Mouse (Mus musculus): ENCODE measurements at regions not wholly inside any gene's neighbourhood (a gene's known extent, or its start where the extent isn't known, plus 50 kb on each side); places are given as distances from the start of the nearest gene placed in this dataset.

- ATAC-seq (replicated peaks), result no peak
- 24% methylated on average over 11 of the region's 11 CpGs for WGBS
- Histone ChIP-seq H3K36me3 (replicated peaks) (no peaks in the 10 kb centered on the region), H3K9ac (no peak overlapping the region), H3K4me3 (no peak overlapping the region), H3K4me1 (no peaks in the 10 kb centered on the region), H3K9me3 (no peaks in the 10 kb centered on the region), H3K4me2 (no peak overlapping the region), H3K27ac (no peak overlapping the region), H3K27me3 (replicated peaks) (no peaks in the 10 kb centered on the region)
These were observed 261.2 kb upstream of the A1bg start for GRCm38 (mm10) chr15:61183751-61184596.

GRCm38 (mm10) chr15:61183291-61183690 is 260.5 kb upstream of the A1bg start:
- no peaks in the 10 kb centered on the region for H3K27me3 ChIP-seq (replicated peaks)
- H3K4me2 ChIP-seq, result no peak overlapping the region
- no peak for ATAC-seq (replicated peaks)
- 19% methylated on average over 5 of the region's 5 CpGs for WGBS
- H3K9ac ChIP-seq, result no peak overlapping the region
- no peaks in the 10 kb centered on the region for H3K9me3 ChIP-seq
- no peak overlapping the region for H3K4me3 ChIP-seq
- no peaks in the 10 kb centered on the region for H3K4me1 ChIP-seq
- no peak overlapping the region for H3K27ac ChIP-seq
- no peaks in the 10 kb centered on the region for H3K36me3 ChIP-seq (replicated peaks)

GRCm38 (mm10) chr15:61168842-61169416 is 246.1 kb upstream of the A1bg start:
- Histone ChIP-seq H3K36me3 (replicated peaks) (no peaks in the 10 kb centered on the region), H3K9me3 (no peaks in the 10 kb centered on the region), H3K27ac (no peak overlapping the region), H3K9ac (no peak overlapping the region), H3K4me1 (no peaks in the 10 kb centered on the region), H3K27me3 (replicated peaks) (no peaks in the 10 kb centered on the region), H3K4me2 (no peak overlapping the region), H3K4me3 (no peak overlapping the region)
- 90% methylated on average over 1 of the region's 1 CpGs for WGBS
- no peak for ATAC-seq (replicated peaks)

GRCm38 (mm10) chr15:61165050-61165449 is 242.2 kb upstream of the A1bg start:
- H3K36me3 ChIP-seq (replicated peaks), result no peaks in the 10 kb centered on the region
- no peak overlapping the region for H3K27ac ChIP-seq

GRCm38 (mm10) chr15:61161397-61161796 is 238.6 kb upstream of the A1bg start:
- 83% methylated on average over 5 of the region's 5 CpGs for WGBS
- no peak for ATAC-seq (replicated peaks)
- Histone ChIP-seq H3K9me3 (no peaks in the 10 kb centered on the region), H3K4me2 (no peak overlapping the region), H3K27me3 (replicated peaks) (peaks cover 2% of the 10 kb centered on the region; the same call in 1 of the 2 replicates), H3K4me3 (no peak overlapping the region), H3K36me3 (replicated peaks) (no peaks in the 10 kb centered on the region), H3K27ac (no peak overlapping the region), H3K4me1 (0 out of 2 replicates have a peak, but pooled peaks cover 2% of the 10 kb centered on the region), H3K9ac (no peak overlapping the region)

More at GRCm38 (mm10) chr15:61165050-61165449, 242.2 kb upstream of the A1bg start:
- Histone ChIP-seq H3K4me2 (no peak overlapping the region), H3K27me3 (replicated peaks) (no peaks in the 10 kb centered on the region), H3K9ac (no peak overlapping the region), H3K9me3 (no peaks in the 10 kb centered on the region), H3K4me3 (no peak overlapping the region), H3K4me1 (no peaks in the 10 kb centered on the region)
- 52% methylated on average over 5 of the region's 5 CpGs for WGBS
- ATAC-seq (replicated peaks), result no peak

- no peaks in the 10 kb centered on the region for H3K36me3 ChIP-seq (replicated peaks)
- H3K4me1 ChIP-seq, result 0 out of 2 replicates have a peak, but pooled peaks cover 2% of the 10 kb centered on the region
- H3K9me3 ChIP-seq, result no peaks in the 10 kb centered on the region
- peaks cover 4% of the 10 kb centered on the region; the same call in 1 of the 2 replicates for H3K27me3 ChIP-seq (replicated peaks)
- ATAC-seq (replicated peaks), result no peak
- WGBS, result 73% methylated on average over 1 of the region's 1 CpGs
- H3K4me3 ChIP-seq, result no peak overlapping the region
- no peak overlapping the region for H3K9ac ChIP-seq
- no peak overlapping the region for H3K27ac ChIP-seq
- no peak overlapping the region for H3K4me2 ChIP-seq
These were observed 237.9 kb upstream of the A1bg start for GRCm38 (mm10) chr15:61160666-61161065.

- Histone ChIP-seq H3K4me1 (0 out of 2 replicates have a peak, but pooled peaks cover 2% of the 10 kb centered on the region), H3K27me3 (replicated peaks) (peaks cover 4% of the 10 kb centered on the region; the same call in 1 of the 2 replicates), H3K4me2 (no peak overlapping the region), H3K36me3 (replicated peaks) (no peaks in the 10 kb centered on the region), H3K9ac (no peak overlapping the region), H3K27ac (no peak overlapping the region), H3K4me3 (no peak overlapping the region), H3K9me3 (no peaks in the 10 kb centered on the region)
- ATAC-seq (replicated peaks), result no peak
- WGBS, result 96% methylated on average over 5 of the region's 5 CpGs
These were observed 236.7 kb upstream of the A1bg start for GRCm38 (mm10) chr15:61159552-61159951.

- Histone ChIP-seq H3K9ac (peak overlapping the region; percentile 30; the same call in 1 of the 2 replicates), H3K4me2 (peak overlapping the region; percentile 57), H3K27me3 (replicated peaks) (peaks cover 4% of the 10 kb centered on the region; the same call in 1 of the 2 replicates), H3K36me3 (replicated peaks) (no peaks in the 10 kb centered on the region), H3K4me3 (peak overlapping the region; percentile 35), H3K4me1 (0 out of 2 replicates have a peak, but pooled peaks cover 2% of the 10 kb centered on the region), H3K27ac (peak overlapping the region; percentile 77), H3K9me3 (no peaks in the 10 kb centered on the region)
- 3% methylated on average over 13 of the region's 13 CpGs for WGBS
- ATAC-seq (replicated peaks), result peak; percentile 92
These were observed 235.3 kb upstream of the A1bg start for GRCm38 (mm10) chr15:61158041-61158545.

GRCm38 (mm10) chr15:61157543-61157942 is 234.7 kb upstream of the A1bg start:
- no peak overlapping the region for H3K9ac ChIP-seq
- H3K4me2 ChIP-seq, result peak overlapping the region; percentile 57
- peaks cover 4% of the 10 kb centered on the region; the same call in 1 of the 2 replicates for H3K27me3 ChIP-seq (replicated peaks)
- peak; percentile 91 for ATAC-seq (replicated peaks)
- peak overlapping the region; percentile 35 for H3K4me3 ChIP-seq
- peak overlapping the region; percentile 77; the same call in 1 of the 2 replicates for H3K27ac ChIP-seq
- WGBS, result 1% methylated on average over 13 of the region's 13 CpGs
- 0 out of 2 replicates have a peak, but pooled peaks cover 2% of the 10 kb centered on the region for H3K4me1 ChIP-seq
- H3K36me3 ChIP-seq (replicated peaks), result no peaks in the 10 kb centered on the region
- no peaks in the 10 kb centered on the region for H3K9me3 ChIP-seq

- no peak overlapping the region for H3K4me3 ChIP-seq
- H3K9me3 ChIP-seq, result no peaks in the 10 kb centered on the region
- 0 out of 2 replicates have a peak, but pooled peaks cover 2% of the 10 kb centered on the region for H3K4me1 ChIP-seq
- no peak overlapping the region for H3K27ac ChIP-seq
- no peak overlapping the region for H3K4me2 ChIP-seq
- WGBS, result 69% methylated on average over 7 of the region's 7 CpGs
- no peak overlapping the region for H3K9ac ChIP-seq
- no peak for ATAC-seq (replicated peaks)
- H3K36me3 ChIP-seq (replicated peaks), result no peaks in the 10 kb centered on the region
- H3K27me3 ChIP-seq (replicated peaks), result peaks cover 4% of the 10 kb centered on the region; the same call in 1 of the 2 replicates
These were observed 232.7 kb upstream of the A1bg start for GRCm38 (mm10) chr15:61155530-61155929.

GRCm38 (mm10) chr15:61154166-61154565 is 231.4 kb upstream of the A1bg start:
- Histone ChIP-seq H3K4me3 (no peak overlapping the region), H3K9ac (no peak overlapping the region), H3K4me1 (0 out of 2 replicates have a peak, but pooled peaks cover 2% of the 10 kb centered on the region), H3K4me2 (no peak overlapping the region), H3K27ac (no peak overlapping the region), H3K36me3 (replicated peaks) (no peaks in the 10 kb centered on the region), H3K9me3 (no peaks in the 10 kb centered on the region), H3K27me3 (replicated peaks) (peaks cover 4% of the 10 kb centered on the region; the same call in 1 of the 2 replicates)
- 89% methylated on average over 12 of the region's 12 CpGs for WGBS
- no peak for ATAC-seq (replicated peaks)

- Histone ChIP-seq H3K27ac (no peak overlapping the region), H3K27me3 (replicated peaks) (no peaks in the 10 kb centered on the region), H3K36me3 (replicated peaks) (no peaks in the 10 kb centered on the region), H3K9ac (no peak overlapping the region), H3K4me2 (no peak overlapping the region), H3K4me1 (no peaks in the 10 kb centered on the region), H3K4me3 (no peak overlapping the region), H3K9me3 (no peaks in the 10 kb centered on the region)
- WGBS, result 60% methylated on average over 3 of the region's 3 CpGs
- no peak for ATAC-seq (replicated peaks)
These were observed 220.0 kb upstream of the A1bg start for GRCm38 (mm10) chr15:61142851-61143250.
